Mouse (Mus musculus) right cerebral cortex, adult 18-20 months (tissue): ENCODE results near the gene Tfap4.
"Not testable (repeated sequence)": the region's sequence is repeated elsewhere in the genome, so short reads cannot be mapped to it uniquely, and the experiment has no call there.

Experiments used
- DNase-seq: peaks from one replicate; pipeline ENCODE4 v3.0.0; 2022; ENCODE audit warnings: mixed read lengths

Gene Tfap4

GRCm38 (mm10) chr16:4592909-4593875 is 33.5 kb upstream of the Tfap4 start:
- DNase-seq, result peak; percentile 63

- DNase-seq, result no peak
These were observed 30.6 kb upstream of the Tfap4 start for GRCm38 (mm10) chr16:4590236-4590635.

- no peak for DNase-seq
These were observed 28.0 kb upstream of the Tfap4 start for GRCm38 (mm10) chr16:4587516-4588210.

GRCm38 (mm10) chr16:4586531-4587123 is 27.0 kb upstream of the Tfap4 start:
- DNase-seq, result peak; percentile 92

- no peak for DNase-seq
These were observed 26.2 kb upstream of the Tfap4 start for GRCm38 (mm10) chr16:4585642-4586530.

- DNase-seq, result no peak
These were observed 24.8 kb upstream of the Tfap4 start for GRCm38 (mm10) chr16:4584438-4584837.

- no peak for DNase-seq
These were observed 24.2 kb upstream of the Tfap4 start for GRCm38 (mm10) chr16:4583807-4584206.

GRCm38 (mm10) chr16:4581179-4581578 is 21.5 kb upstream of the Tfap4 start:
- DNase-seq, result not testable (repeated sequence)

- DNase-seq, result no peak
These were observed 19.0 kb upstream of the Tfap4 start for GRCm38 (mm10) chr16:4578630-4579029.

GRCm38 (mm10) chr16:4576873-4577272 is 17.2 kb upstream of the Tfap4 start:
- no peak for DNase-seq

GRCm38 (mm10) chr16:4576038-4576437 is 16.4 kb upstream of the Tfap4 start:
- no peak for DNase-seq

- no peak for DNase-seq
These were observed 11.1 kb upstream of the Tfap4 start for GRCm38 (mm10) chr16:4570737-4571136.

GRCm38 (mm10) chr16:4567912-4568311 is 8.3 kb upstream of the Tfap4 start:
- peak; percentile 66 for DNase-seq

- DNase-seq, result peak; percentile 33
These were observed 695 bp upstream of the Tfap4 start for GRCm38 (mm10) chr16:4560145-4560952.

GRCm38 (mm10) chr16:4558980-4559631 is 548 bp downstream of the Tfap4 start:
- peak; percentile 70 for DNase-seq

- DNase-seq, result peak; percentile 94
These were observed 1.2 kb downstream of the Tfap4 start for GRCm38 (mm10) chr16:4558384-4558979.

- DNase-seq, result peak; percentile 74
These were observed 1.7 kb downstream of the Tfap4 start for GRCm38 (mm10) chr16:4557949-4558348.

GRCm38 (mm10) chr16:4557085-4557484 is 2.6 kb downstream of the Tfap4 start:
- no peak for DNase-seq

GRCm38 (mm10) chr16:4555555-4555954 is 4.1 kb downstream of the Tfap4 start:
- DNase-seq, result no peak

- no peak for DNase-seq
These were observed 6.7 kb downstream of the Tfap4 start for GRCm38 (mm10) chr16:4552829-4553550.
